Mouse (Mus musculus) CH12.LX (cell line): Measurements from ENCODE around the gene Csmd2. TPM values are rescaled to one million over a fixed set of nuclear protein-coding genes. Genes with fewer than 3 reads are reported as not detected.

Source experiments
- DNase-seq: peaks from one replicate; pipeline ENCODE4 v3.0.0-alpha.2; 2013; ENCODE audit errors: extremely low read depth
- H3K27ac ChIP-seq: 2 replicates; pipeline ENCODE4 v1.5.1; 2012; ENCODE audit warnings: low read depth, mild to moderate bottlenecking, control low read depth, moderate library complexity; ENCODE audit not compliant: insufficient read depth
- H3K27me3 ChIP-seq: replicated peaks from 2 replicates; pipeline ENCODE3; 2012; ENCODE audit warnings: inconsistent platforms
- H3K36me3 ChIP-seq, 2 experiments: replicated peaks in 1 of 2; 2 replicates each; pipeline versions ENCODE3 to v1.6.1; 2012; ENCODE audit warnings: inconsistent platforms in 1 of 2, low read length in 1 of 2, mild to moderate bottlenecking in 1 of 2, mixed read lengths in 1 of 2, moderate library complexity in 1 of 2; ENCODE audit not compliant: control insufficient read depth in 1 of 2, insufficient read depth in 1 of 2
- H3K4me1 ChIP-seq, 2 experiments: 2 replicates each; pipeline ENCODE4 v1.6.1; 2012; ENCODE audit warnings: inconsistent platforms in 1 of 2, moderate library complexity in 1 of 2; ENCODE audit not compliant: insufficient read depth in 2 of 2, control insufficient read depth in 1 of 2
- H3K4me2 ChIP-seq: 2 replicates; pipeline ENCODE4 v1.6.1; 2012; ENCODE audit warnings: low read depth, mild to moderate bottlenecking, control low read depth; ENCODE audit not compliant: poor library complexity, insufficient read depth, severe bottlenecking
- H3K4me3 ChIP-seq, 3 experiments: fragments of 150-350 bp in 1 of 3; sonication (generic) in 1 of 3; replicated peaks in 1 of 3; 2 replicates each; pipeline versions ENCODE3 to v1.5.1; 2011 to 2012; ENCODE audit warnings: low read depth in 2 of 3, low read length in 2 of 3, mild to moderate bottlenecking in 2 of 3, moderate library complexity in 2 of 3, control low read depth in 1 of 3, improper control_type of control experiment in 1 of 3, inconsistent platforms in 1 of 3, mixed read lengths in 1 of 3; ENCODE audit not compliant: poor library complexity in 1 of 3
- H3K79me2 ChIP-seq: replicated peaks from 2 replicates; pipeline ENCODE4 v1.6.1; 2012; ENCODE audit warnings: mild to moderate bottlenecking, moderate library complexity; ENCODE audit not compliant: control insufficient read depth, poor library complexity, insufficient read depth, severe bottlenecking; ENCODE audit errors: extremely low read depth
- H3K9ac ChIP-seq: 2 replicates; pipeline ENCODE4 v1.6.1; 2012; ENCODE audit warnings: low read depth, mild to moderate bottlenecking, control low read depth, moderate library complexity; ENCODE audit not compliant: insufficient read depth
- H3K9me3 ChIP-seq: replicated peaks from 2 replicates; pipeline ENCODE3; 2012; ENCODE audit warnings: low read length, inconsistent platforms, mixed read lengths
- CTCF ChIP-seq, 2 experiments: IDR thresholded peaks in 1 of 2; conservative IDR thresholded peaks in 1 of 2; 2 replicates each; pipeline ENCODE4 v1.5.1; 2011 to 2012; ENCODE audit warnings: low read depth in 2 of 2, low read length in 2 of 2, improper control_type of control experiment in 1 of 2, inconsistent platforms in 1 of 2, mild to moderate bottlenecking in 1 of 2, moderate library complexity in 1 of 2
- E2F4 ChIP-seq: IDR thresholded peaks from 2 replicates; pipeline ENCODE4 v1.6.1; 2011; ENCODE audit warnings: low read depth, low read length, improper control_type of control experiment; ENCODE audit not compliant: insufficient replicate concordance
- ELF1 ChIP-seq: IDR thresholded peaks from 2 replicates; pipeline ENCODE4 v1.6.1; 2014; ENCODE audit warnings: low read depth, mild to moderate bottlenecking, inconsistent platforms, low read length, improper control_type of control experiment
- GABPA ChIP-seq: IDR thresholded peaks from 2 replicates; pipeline ENCODE4 v1.6.1; 2012; ENCODE audit warnings: low read depth, low read length, improper control_type of control experiment, inconsistent platforms; ENCODE audit not compliant: insufficient replicate concordance
- IRF4 ChIP-seq: IDR thresholded peaks from 2 replicates; pipeline ENCODE4 v1.6.1; 2014; ENCODE audit warnings: low read depth, mild to moderate bottlenecking, inconsistent platforms, low read length, improper control_type of control experiment
- JUN ChIP-seq: IDR thresholded peaks from 2 replicates; pipeline ENCODE4 v1.6.1; 2011; ENCODE audit warnings: low read depth, mild to moderate bottlenecking, low read length, improper control_type of control experiment, moderate library complexity; ENCODE audit not compliant: insufficient read depth
- JUND ChIP-seq: conservative IDR thresholded peaks from 2 replicates; pipeline ENCODE4 v1.6.1; 2011; ENCODE audit warnings: low read depth, low read length, improper control_type of control experiment
- KAT2A ChIP-seq: IDR thresholded peaks from 2 replicates; pipeline ENCODE4 v1.6.1; 2012; ENCODE audit warnings: low read length, improper control_type of control experiment, inconsistent platforms; ENCODE audit not compliant: insufficient replicate concordance
- MAZ ChIP-seq: IDR thresholded peaks from 2 replicates; pipeline ENCODE4 v1.6.1; 2012; ENCODE audit warnings: low read depth, mild to moderate bottlenecking, inconsistent platforms, low read length, improper control_type of control experiment, moderate library complexity
- MEF2A ChIP-seq: IDR thresholded peaks from 2 replicates; pipeline ENCODE4 v1.6.1; 2014; ENCODE audit warnings: low read depth, mild to moderate bottlenecking, inconsistent platforms, low read length, improper control_type of control experiment, borderline replicate concordance
- MYC ChIP-seq: IDR thresholded peaks from 2 replicates; pipeline ENCODE4 v1.6.1; 2011; ENCODE audit warnings: low read depth, mild to moderate bottlenecking, improper control_type of control experiment, low read length
- NRF1 ChIP-seq: IDR thresholded peaks from 2 replicates; pipeline ENCODE4 v1.6.1; 2014; ENCODE audit warnings: low read depth, mild to moderate bottlenecking, inconsistent platforms, low read length, improper control_type of control experiment, moderate library complexity
- POLR2A ChIP-seq: IDR thresholded peaks from 2 replicates; pipeline ENCODE4 v1.6.1; 2011; ENCODE audit warnings: low read depth, mild to moderate bottlenecking, improper control_type of control experiment, low read length
- RAD21 ChIP-seq: IDR thresholded peaks from 2 replicates; pipeline ENCODE4 v1.6.1; 2011; ENCODE audit warnings: low read depth, mild to moderate bottlenecking, low read length, improper control_type of control experiment, moderate library complexity
- RCOR1 ChIP-seq: conservative IDR thresholded peaks from 2 replicates; pipeline ENCODE4 v1.6.1; 2012; ENCODE audit warnings: low read depth, mild to moderate bottlenecking, inconsistent platforms, low read length, improper control_type of control experiment
- SIN3A ChIP-seq: IDR thresholded peaks from 2 replicates; pipeline ENCODE4 v1.6.1; 2012; ENCODE audit warnings: low read length, improper control_type of control experiment, inconsistent platforms
- UBTF ChIP-seq: IDR thresholded peaks from 2 replicates; pipeline ENCODE4 v1.6.1; 2012; ENCODE audit warnings: low read depth, mild to moderate bottlenecking, inconsistent platforms, low read length, improper control_type of control experiment, moderate library complexity
- USF2 ChIP-seq: conservative IDR thresholded peaks from 2 replicates; pipeline ENCODE4 v1.6.1; 2011; ENCODE audit warnings: low read depth, low read length, improper control_type of control experiment
- ZC3H11A ChIP-seq: IDR thresholded peaks from 2 replicates; pipeline ENCODE4 v1.6.1; 2012; ENCODE audit warnings: low read depth, mild to moderate bottlenecking, inconsistent platforms, low read length, improper control_type of control experiment
- dilution Hi-C: fragments of 300-500 bp; cut with MboI; formaldehyde crosslinking; loops from 2 replicates; pipeline ENCODE4 v1.14.3; 2020; ENCODE audit warnings: low sequenced_read_pairs; ENCODE audit not compliant: extremely low pct_unique_long_range_greater_than_20kb, extremely low pct_ligation_motif_present
- in situ Hi-C: fragments of 300-500 bp; cut with MboI; formaldehyde crosslinking; loops from 3 replicates; pipeline ENCODE4 v1.14.3; 2019; ENCODE audit warnings: low sequenced_read_pairs, low pct_ligation_motif_present, low pct_unique_long_range_greater_than_20kb, mixed read lengths
- polyA plus RNA-seq: library from polyadenylated mRNA; unstranded; fragments of >175 nt; gene quantifications from 2 replicates; pipeline ENCODE4 v1.2.1, GENCODE M21; 2012; ENCODE audit warnings: low read depth; ENCODE audit not compliant: insufficient read length
- total RNA-seq, 2 experiments: library from RNA; depleted of rRNA; stranded (reverse); fragments of 300-350 nt in 1 of 2; fragments of >200 nt in 1 of 2; gene quantifications; 2 replicates each; pipeline ENCODE4 v1.2.3; 2012 to 2014

Csmd2 gene
- total and polyA plus RNA-seq, 3 experiments = 0.08 to 0.80 TPM; not detected in 1

DNA sequence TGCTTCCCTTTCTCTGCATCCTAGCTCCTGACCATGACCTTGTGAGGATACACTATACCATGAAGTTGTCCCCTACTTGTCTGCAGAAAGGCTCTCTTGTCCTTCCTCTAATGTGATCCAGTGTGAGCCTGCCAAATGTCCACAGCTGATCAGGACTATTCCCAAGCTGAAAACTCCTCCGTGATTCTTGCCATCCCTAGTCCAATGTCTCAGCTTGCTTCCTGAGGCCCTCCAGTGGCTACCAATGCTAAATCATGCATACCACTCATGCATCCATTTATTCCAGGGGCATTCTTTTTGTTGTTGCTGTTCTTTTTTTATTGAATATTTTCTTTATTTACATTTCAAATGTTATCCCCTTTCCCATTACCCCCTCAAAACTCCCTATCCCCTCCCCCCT lies 251.5 kb downstream of the Csmd2 start:
- Histone ChIP-seq H3K36me3 (no peaks in the 10 kb centered on the region), H3K79me2 (no peaks in the 10 kb centered on the region), H3K27ac (no peak overlapping the region), H3K4me3 (no peak overlapping the region), H3K9ac (no peak overlapping the region), H3K4me2 (no peak overlapping the region), H3K9me3 (peaks cover 73% of the 10 kb centered on the region), H3K27me3 (no peaks in the 10 kb centered on the region), H3K4me1 (no peaks in the 10 kb centered on the region)
- dilution Hi-C loops = no loop called here
- in situ Hi-C loops = no loop called here
- DNase-seq = no peak
- TF ChIP-seq GABPA (no peak), JUN (no peak), USF2 (no peak), ELF1 (no peak), MEF2A (no peak), NRF1 (no peak), JUND (no peak), SIN3A (no peak), MYC (no peak)

DNA sequence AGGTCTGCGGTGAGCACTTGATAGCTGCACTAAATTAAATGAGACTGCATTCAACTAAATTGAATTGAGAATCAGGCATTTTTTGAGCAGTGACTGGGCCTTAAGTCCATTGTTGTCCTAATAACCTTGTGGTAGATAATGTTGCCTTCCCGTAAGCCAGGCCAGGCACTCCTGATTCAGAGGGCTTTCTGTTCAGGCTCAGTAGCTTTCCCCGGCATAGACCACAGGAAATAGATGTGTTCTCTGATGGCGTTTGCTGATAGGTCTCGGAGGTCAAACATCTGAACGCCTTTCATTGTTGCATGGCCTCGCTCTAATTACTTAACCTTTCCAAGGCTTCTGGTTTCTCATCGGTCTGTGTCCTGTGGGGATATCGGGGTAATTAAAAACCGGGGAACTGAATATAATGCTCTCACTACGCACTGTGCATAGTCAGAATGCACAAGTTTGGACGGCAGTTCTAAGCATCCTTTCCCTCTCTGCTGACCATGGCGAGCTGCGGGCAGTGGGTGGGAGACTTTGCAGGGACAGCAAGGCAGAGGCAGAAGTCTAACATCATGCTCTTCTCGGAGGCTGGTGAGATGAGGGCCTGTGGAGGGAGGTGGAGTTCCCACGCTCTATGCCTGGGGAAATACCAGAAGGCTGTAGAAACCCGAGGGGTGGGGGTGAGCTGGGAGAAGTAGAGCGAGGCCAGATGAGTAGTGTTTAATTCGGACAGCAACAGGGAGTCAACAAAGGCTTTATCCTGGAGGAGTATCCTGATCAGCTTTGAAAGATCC lies 253.6 kb downstream of the Csmd2 start:
- dilution Hi-C loops = no loop called here
- Histone ChIP-seq H3K9me3 (peaks cover 80% of the 10 kb centered on the region), H3K4me3 (no peak overlapping the region), H3K36me3 (no peaks in the 10 kb centered on the region), H3K4me1 (no peaks in the 10 kb centered on the region), H3K9ac (no peak overlapping the region), H3K79me2 (no peaks in the 10 kb centered on the region), H3K27me3 (no peaks in the 10 kb centered on the region), H3K4me2 (no peak overlapping the region), H3K27ac (no peak overlapping the region)
- DNase-seq = no peak
- in situ Hi-C loops = no loop called here
- TF ChIP-seq NRF1 (no peak), UBTF (no peak), E2F4 (no peak), CTCF (conservative IDR thresholded peaks at IDR 0.05 in 1 of 2, IDR thresholded peaks at IDR 0.05 in 1 of 2; ENCODE audit: low read depth in 2 of 2, low read length in 2 of 2) (no peak), RAD21 (no peak), GABPA (no peak), MAZ (no peak), RCOR1 (no peak), POLR2A (no peak), KAT2A (no peak), ZC3H11A (no peak), USF2 (no peak), IRF4 (no peak)
